Mouse (Mus musculus): Measurements from ENCODE around the gene Cpeb3. TPM values are rescaled to one million over a fixed set of nuclear protein-coding genes. Genes with fewer than 3 reads are reported as not detected.

Gene Cpeb3
- polyA plus RNA-seq, 1 experiment from 2014 or later = 7.0 TPM

GRCm38 (mm10) chr19:37203371-37203770, 5.0 kb downstream of the Cpeb3 start:
- Histone ChIP-seq H3K4me1 (peaks cover 1% of the 10 kb centered on the region; the same call in 1 of the 2 replicates), H3K4me3 (no peak overlapping the region), H3K36me3 (no peaks in the 10 kb centered on the region), H3K4me2 (replicated peaks) (no peak overlapping the region), H3K27ac (no peak overlapping the region), H3K9ac (no peak overlapping the region), H3K9me3 (replicated peaks) (no peaks in the 10 kb centered on the region), H3K27me3 (0 out of 2 replicates have a peak, but pooled peaks cover 3% of the 10 kb centered on the region)
- no peak for ATAC-seq (ENCODE audit: low FRiP score)
- WGBS = 88% methylated on average over 1 of the region's 1 CpGs

- no peak overlapping the region for H3K4me2 ChIP-seq (replicated peaks)
- H3K27me3 ChIP-seq = no peaks in the 10 kb centered on the region
- H3K9me3 ChIP-seq (replicated peaks) = no peaks in the 10 kb centered on the region
- ATAC-seq (ENCODE audit: low FRiP score) = no peak
- no peaks in the 10 kb centered on the region for H3K4me1 ChIP-seq
- 82% methylated on average over 2 of the region's 2 CpGs for WGBS
- H3K4me3 ChIP-seq = no peak overlapping the region
- no peak overlapping the region for H3K27ac ChIP-seq
- H3K9ac ChIP-seq = no peak overlapping the region
- no peaks in the 10 kb centered on the region for H3K36me3 ChIP-seq
Observed at GRCm38 (mm10) chr19:37199889-37200288, 8.5 kb downstream of the Cpeb3 start.

- Histone ChIP-seq H3K27ac (no peak overlapping the region), H3K4me3 (no peak overlapping the region), H3K4me1 (no peaks in the 10 kb centered on the region), H3K9ac (no peak overlapping the region), H3K27me3 (no peaks in the 10 kb centered on the region), H3K36me3 (no peaks in the 10 kb centered on the region), H3K9me3 (replicated peaks) (no peaks in the 10 kb centered on the region), H3K4me2 (replicated peaks) (no peak overlapping the region)
- 81% methylated on average over 1 of the region's 1 CpGs for WGBS
- ATAC-seq (ENCODE audit: low FRiP score) = no peak
Observed at GRCm38 (mm10) chr19:37198165-37198880, 10.1 kb downstream of the Cpeb3 start.

- H3K36me3 ChIP-seq = no peaks in the 10 kb centered on the region
- H3K27ac ChIP-seq = no peak overlapping the region
- no peaks in the 10 kb centered on the region for H3K4me1 ChIP-seq
- H3K9me3 ChIP-seq (replicated peaks) = no peaks in the 10 kb centered on the region
- H3K27me3 ChIP-seq = no peaks in the 10 kb centered on the region
- no peak overlapping the region for H3K4me2 ChIP-seq (replicated peaks)
- WGBS = 86% methylated on average over 5 of the region's 5 CpGs
- no peak overlapping the region for H3K9ac ChIP-seq
- no peak overlapping the region for H3K4me3 ChIP-seq
- ATAC-seq (ENCODE audit: low FRiP score) = no peak
Observed at GRCm38 (mm10) chr19:37192475-37193058, 15.8 kb downstream of the Cpeb3 start.

GRCm38 (mm10) chr19:37188366-37188948, 19.9 kb downstream of the Cpeb3 start:
- no peak overlapping the region for H3K4me2 ChIP-seq (replicated peaks)
- H3K27ac ChIP-seq = no peak overlapping the region
- no peaks in the 10 kb centered on the region for H3K9me3 ChIP-seq (replicated peaks)
- 76% methylated on average over 4 of the region's 4 CpGs for WGBS
- no peaks in the 10 kb centered on the region for H3K36me3 ChIP-seq
- no peaks in the 10 kb centered on the region for H3K4me1 ChIP-seq
- H3K27me3 ChIP-seq = no peaks in the 10 kb centered on the region
- H3K9ac ChIP-seq = no peak overlapping the region
- no peak for ATAC-seq (ENCODE audit: low FRiP score)
- no peak overlapping the region for H3K4me3 ChIP-seq

GRCm38 (mm10) chr19:37177819-37178708, 30.3 kb downstream of the Cpeb3 start:
- Histone ChIP-seq H3K4me1 (peaks cover 13% of the 10 kb centered on the region), H3K36me3 (no peaks in the 10 kb centered on the region), H3K4me3 (peak overlapping the region; percentile 30), H3K9me3 (replicated peaks) (no peaks in the 10 kb centered on the region), H3K27ac (peak overlapping the region; percentile 35), H3K4me2 (replicated peaks) (peak overlapping the region; percentile 36), H3K27me3 (peaks cover 10% of the 10 kb centered on the region), H3K9ac (peak overlapping the region; percentile 33; the same call in 1 of the 2 replicates)
- 15% methylated on average over 17 of the region's 17 CpGs for WGBS
- peak; percentile 73 for ATAC-seq (ENCODE audit: low FRiP score)

- peak overlapping the region; percentile 48 for H3K4me2 ChIP-seq (replicated peaks)
- H3K36me3 ChIP-seq = no peaks in the 10 kb centered on the region
- no peak overlapping the region for H3K9ac ChIP-seq
- H3K27ac ChIP-seq = no peak overlapping the region
- H3K4me1 ChIP-seq = peaks cover 21% of the 10 kb centered on the region
- H3K27me3 ChIP-seq = peaks cover 20% of the 10 kb centered on the region
- no peak for ATAC-seq (ENCODE audit: low FRiP score)
- H3K4me3 ChIP-seq = peak overlapping the region; percentile 29
- 44% methylated on average over 4 of the region's 4 CpGs for WGBS
- H3K9me3 ChIP-seq (replicated peaks) = no peaks in the 10 kb centered on the region
Observed at GRCm38 (mm10) chr19:37176879-37177462, 31.4 kb downstream of the Cpeb3 start.

- H3K4me3 ChIP-seq = peak overlapping the region; percentile 60
- no peaks in the 10 kb centered on the region for H3K36me3 ChIP-seq
- H3K27me3 ChIP-seq = peaks cover 23% of the 10 kb centered on the region
- peaks cover 21% of the 10 kb centered on the region for H3K4me1 ChIP-seq
- H3K9ac ChIP-seq = 0 out of 2 replicates have a peak overlapping the region, but pooled peaks have one; percentile 78
- no peaks in the 10 kb centered on the region for H3K9me3 ChIP-seq (replicated peaks)
- no peak for ATAC-seq (ENCODE audit: low FRiP score)
- peak overlapping the region; percentile 85; the same call in 1 of the 2 replicates for H3K27ac ChIP-seq
- 13% methylated on average over 6 of the region's 6 CpGs for WGBS
- H3K4me2 ChIP-seq (replicated peaks) = peak overlapping the region; percentile 92
Observed at GRCm38 (mm10) chr19:37175919-37176318, 32.5 kb downstream of the Cpeb3 start.

- H3K36me3 ChIP-seq = no peaks in the 10 kb centered on the region
- ATAC-seq (ENCODE audit: low FRiP score) = no peak
- H3K27me3 ChIP-seq = peaks cover 23% of the 10 kb centered on the region
- peak overlapping the region; percentile 85 for H3K27ac ChIP-seq
- peak overlapping the region; percentile 92 for H3K4me2 ChIP-seq (replicated peaks)
- peaks cover 21% of the 10 kb centered on the region for H3K4me1 ChIP-seq
- peak overlapping the region; percentile 60 for H3K4me3 ChIP-seq
- WGBS = 1% methylated on average over 12 of the region's 12 CpGs
- H3K9ac ChIP-seq = peak overlapping the region; percentile 78
- H3K9me3 ChIP-seq (replicated peaks) = no peaks in the 10 kb centered on the region
Observed at GRCm38 (mm10) chr19:37175436-37175805, 33.0 kb downstream of the Cpeb3 start.

GRCm38 (mm10) chr19:37174716-37175435, 33.5 kb downstream of the Cpeb3 start:
- peak; percentile 83 for ATAC-seq (ENCODE audit: low FRiP score)
- under 1% methylated on average over 36 of the region's 36 CpGs for WGBS

GRCm38 (mm10) chr19:37174116-37174715, 34.2 kb downstream of the Cpeb3 start:
- Histone ChIP-seq H3K27ac (peak overlapping the region; percentile 85), H3K36me3 (no peaks in the 10 kb centered on the region), H3K27me3 (peaks cover 23% of the 10 kb centered on the region), H3K4me2 (replicated peaks) (peak overlapping the region; percentile 92), H3K9ac (peak overlapping the region; percentile 78), H3K9me3 (replicated peaks) (no peaks in the 10 kb centered on the region), H3K4me1 (peaks cover 21% of the 10 kb centered on the region), H3K4me3 (peak overlapping the region; percentile 60)
- WGBS = under 1% methylated on average over 69 of the region's 70 CpGs
- peak; percentile 75 for ATAC-seq (ENCODE audit: low FRiP score)

More at GRCm38 (mm10) chr19:37174716-37175435, 33.5 kb downstream of the Cpeb3 start:
- Histone ChIP-seq H3K27me3 (peaks cover 23% of the 10 kb centered on the region), H3K27ac (peak overlapping the region; percentile 85), H3K9ac (peak overlapping the region; percentile 78), H3K9me3 (replicated peaks) (no peaks in the 10 kb centered on the region), H3K4me1 (peaks cover 21% of the 10 kb centered on the region), H3K36me3 (no peaks in the 10 kb centered on the region), H3K4me2 (replicated peaks) (peak overlapping the region; percentile 92), H3K4me3 (peak overlapping the region; percentile 60)
